Mouse (Mus musculus) layer of hippocampus, postnatal 25 days (tissue): ENCODE measurements around the gene B4galt1. TPM values are rescaled to one million over a fixed set of nuclear protein-coding genes. Genes with fewer than 3 reads are reported as not detected.
"Not testable (repeated sequence)": the region's sequence is repeated elsewhere in the genome, so short reads cannot be mapped to it uniquely, and the experiment has no call there.

Experiments
- DNase-seq, 2 experiments: peaks; one replicate each; pipeline ENCODE4 v3.0.0; 2022; ENCODE audit warnings: mixed read lengths in 2 of 2, low spot score in 1 of 2; ENCODE audit errors: extremely low spot score in 1 of 2
- total RNA-seq, 2 experiments: library from RNA; stranded (reverse); gene quantifications; 2 replicates each; pipeline ENCODE4 v1.2.3; 2021

The B4galt1 gene
- total RNA-seq, 2 experiments from 2014 or later, result 6.7 to 8.3 TPM

DNA sequence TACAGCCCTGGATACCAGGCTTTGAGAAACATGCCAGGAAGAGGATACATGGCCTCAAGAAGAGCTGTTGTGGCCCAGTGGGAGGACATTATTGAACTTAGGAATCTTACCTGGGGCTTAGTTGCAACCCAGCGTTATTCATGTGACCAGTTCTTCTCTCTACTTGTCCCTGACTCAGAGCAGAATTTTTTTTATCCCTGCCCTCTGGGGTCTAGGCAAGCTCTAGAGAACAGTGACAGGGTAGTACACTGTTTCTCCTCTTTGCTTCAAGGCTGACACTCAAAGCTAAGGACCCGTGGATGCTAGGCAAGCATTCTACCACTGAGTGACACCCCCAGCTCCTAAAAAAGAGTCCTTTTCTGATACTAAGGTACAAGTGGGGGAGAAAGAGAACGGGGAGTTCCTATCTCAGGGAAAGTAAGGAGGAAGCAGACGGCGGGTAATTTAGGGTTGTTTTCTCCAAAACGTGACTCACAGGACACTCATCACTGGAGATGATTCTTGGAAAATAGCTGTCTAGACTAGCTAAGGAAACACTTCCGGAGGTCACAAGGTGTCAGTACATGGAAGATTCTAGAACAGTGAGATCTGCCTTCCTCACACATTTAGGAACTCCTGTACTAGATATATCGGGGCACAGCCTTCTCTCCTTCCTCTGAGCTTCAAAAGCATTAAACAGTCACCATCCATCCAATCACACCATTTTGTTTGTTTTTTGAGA is 32.3 kb downstream of the B4galt1 start:
- no peak for DNase-seq

GRCm38 (mm10) chr4:40820903-40821302 is 32.9 kb downstream of the B4galt1 start:
- DNase-seq, result no peak

GRCm38 (mm10) chr4:40820024-40820423 is 33.8 kb downstream of the B4galt1 start:
- no peak for DNase-seq

- no peak for DNase-seq
These were observed 34.7 kb downstream of the B4galt1 start for GRCm38 (mm10) chr4:40819151-40819550.

- no peak for DNase-seq
These were observed 35.4 kb downstream of the B4galt1 start for GRCm38 (mm10) chr4:40818421-40818820.

GRCm38 (mm10) chr4:40817936-40818335 is 35.9 kb downstream of the B4galt1 start:
- no peak for DNase-seq

DNA sequence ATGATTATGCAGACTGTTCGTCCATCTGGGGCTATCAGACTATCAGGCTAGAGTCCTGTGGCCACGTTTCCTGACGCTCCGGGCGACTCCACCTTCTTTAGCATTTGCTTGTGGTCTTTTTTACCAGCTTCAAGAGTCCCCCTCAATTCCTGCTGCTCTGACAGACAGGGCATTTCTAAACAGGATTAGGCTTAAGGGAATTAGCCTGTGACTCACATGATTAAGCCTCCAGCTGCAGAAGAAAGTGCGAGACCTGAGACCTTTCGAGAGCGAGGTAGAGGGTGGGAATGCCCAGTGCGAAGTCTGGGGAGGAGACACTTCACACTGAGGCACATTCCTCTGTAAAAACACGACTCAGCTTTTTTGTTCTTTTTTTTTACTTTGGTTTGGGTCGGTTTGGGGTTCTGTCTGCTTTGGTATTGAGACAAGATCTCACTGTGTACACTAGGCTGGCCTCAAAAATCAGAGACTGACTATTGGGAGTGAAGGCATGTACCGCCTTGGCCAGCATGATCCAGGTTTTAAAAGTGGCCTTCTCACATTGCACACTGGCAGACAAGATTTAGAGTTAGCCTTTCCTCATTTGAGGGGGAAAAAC is 37.9 kb downstream of the B4galt1 start:
- no peak for DNase-seq

- no peak for DNase-seq
These were observed 38.7 kb downstream of the B4galt1 start for GRCm38 (mm10) chr4:40815120-40815519.

DNA sequence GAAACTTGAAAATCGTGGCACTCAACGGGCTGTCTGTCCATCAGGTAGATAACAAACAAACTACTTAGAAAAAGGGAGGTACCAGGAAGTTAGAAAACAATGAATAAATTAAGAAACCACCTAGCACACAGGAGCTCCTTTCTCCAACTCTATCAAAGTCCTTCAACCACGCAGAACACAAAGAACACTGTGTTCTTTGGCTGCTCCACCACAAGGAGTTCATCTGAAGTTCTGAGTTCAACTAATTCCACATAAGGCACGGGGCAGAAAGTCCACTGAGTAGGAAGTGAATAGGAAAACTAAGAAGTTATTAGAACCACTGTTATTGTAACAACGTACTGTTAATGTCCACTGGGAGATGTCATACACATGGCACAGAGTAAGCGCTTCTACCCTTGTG is 39.4 kb downstream of the B4galt1 start:
- no peak for DNase-seq

GRCm38 (mm10) chr4:40812891-40813290 is 40.9 kb downstream of the B4galt1 start:
- no peak for DNase-seq

- no peak for DNase-seq
These were observed 43.3 kb downstream of the B4galt1 start for GRCm38 (mm10) chr4:40810481-40810880.

GRCm38 (mm10) chr4:40807382-40807781 is 46.4 kb downstream of the B4galt1 start:
- no peak for DNase-seq

DNA sequence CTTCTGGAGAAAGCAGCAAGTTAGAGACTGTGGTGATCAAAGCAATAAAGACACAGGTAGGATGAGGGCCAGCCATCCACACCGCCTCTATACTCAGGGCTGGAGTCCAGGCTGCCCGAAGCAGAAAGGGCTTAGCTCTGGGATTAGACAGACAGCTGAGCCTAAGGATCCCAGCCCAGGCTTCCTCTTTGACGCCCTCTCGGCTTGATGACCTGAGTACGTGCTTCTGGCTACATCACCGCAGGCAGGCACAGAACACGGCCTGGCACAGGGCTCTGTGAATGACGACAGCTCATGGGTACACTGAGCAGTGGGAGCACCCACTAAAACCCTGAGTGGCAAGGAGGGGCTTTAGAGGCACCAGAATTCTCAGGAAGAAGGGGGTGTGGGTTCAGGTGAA is 48.4 kb downstream of the B4galt1 start:
- no peak for DNase-seq

DNA sequence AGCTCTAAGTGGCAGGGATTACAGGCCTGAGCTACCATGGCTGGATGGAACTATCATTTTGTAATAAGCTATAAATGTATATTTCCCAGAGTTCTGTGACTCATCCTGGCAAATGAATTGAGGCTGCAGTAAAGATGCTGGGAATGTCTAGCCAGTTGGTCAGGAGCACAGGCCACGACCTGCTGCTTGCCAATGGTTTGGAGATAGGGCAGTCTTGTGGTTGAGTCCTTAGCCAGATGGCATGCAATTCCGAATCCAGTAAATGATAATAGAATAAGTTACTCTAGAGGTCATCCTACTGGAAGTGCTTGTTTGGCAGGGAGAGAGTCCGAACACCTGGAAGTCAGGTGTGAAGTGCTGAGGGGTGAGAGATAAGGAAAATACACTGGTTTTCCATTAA is 51.0 kb downstream of the B4galt1 start:
- no peak for DNase-seq

- no peak for DNase-seq
These were observed 51.9 kb downstream of the B4galt1 start for GRCm38 (mm10) chr4:40801908-40802307.

GRCm38 (mm10) chr4:40800873-40801272 is 52.9 kb downstream of the B4galt1 start:
- no peak for DNase-seq

- DNase-seq, result not testable (repeated sequence)
These were observed 54.8 kb downstream of the B4galt1 start for GRCm38 (mm10) chr4:40798833-40799555.

DNA sequence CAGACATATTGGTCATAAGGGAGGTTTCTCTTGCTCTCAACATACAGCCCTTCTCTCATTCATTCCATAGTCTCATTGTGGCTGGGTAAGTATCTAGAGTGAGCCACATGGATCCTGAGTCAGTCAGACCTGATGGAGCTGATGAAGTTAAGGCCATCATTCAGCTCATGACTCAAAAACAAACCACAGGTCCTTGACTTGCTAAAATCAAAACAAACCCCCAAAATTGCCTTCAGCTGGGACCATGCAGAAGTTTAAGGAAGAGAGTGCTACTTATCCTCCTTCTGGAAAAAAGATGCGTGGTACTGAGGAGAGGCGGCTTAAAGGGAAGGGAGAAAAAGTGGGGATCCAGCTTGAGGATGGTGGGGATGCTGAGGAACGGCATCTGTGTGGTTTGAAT is 58.0 kb downstream of the B4galt1 start:
- no peak for DNase-seq

DNA sequence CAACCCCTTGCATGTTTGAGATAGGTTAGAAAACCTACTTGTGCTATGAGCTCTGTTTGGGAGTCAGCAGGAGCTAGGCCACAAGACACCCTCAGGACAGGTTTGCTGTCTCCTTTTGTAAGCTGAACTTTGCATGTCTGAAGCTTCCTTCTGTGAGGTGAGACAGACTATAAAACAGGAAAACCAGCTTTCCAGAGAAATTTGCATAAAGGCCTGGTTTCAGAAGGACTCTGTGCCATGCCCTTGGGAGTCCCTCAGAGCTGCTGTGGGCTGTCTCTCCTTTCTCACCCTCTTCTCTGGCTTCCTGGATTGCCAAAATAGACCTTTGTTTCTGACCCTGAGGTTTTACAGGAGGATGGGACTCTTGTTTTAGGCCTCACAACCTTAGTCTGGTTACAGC is 59.5 kb downstream of the B4galt1 start:
- no peak for DNase-seq

GRCm38 (mm10) chr4:40791176-40791575 is 62.6 kb downstream of the B4galt1 start:
- no peak for DNase-seq

GRCm38 (mm10) chr4:40786578-40786977 is 67.2 kb downstream of the B4galt1 start:
- no peak for DNase-seq
